Mouse (Mus musculus) lung, embryonic 16.5 days (tissue): ENCODE measurements around the gene Meis1. TPM values are rescaled to one million over a fixed set of nuclear protein-coding genes. Genes with fewer than 3 reads are reported as not detected.

ENCODE experiments used
- ATAC-seq: fragments of 200-750 bp; cut with Nextera tagmentation; 2 replicates; pipeline ENCODE4 v1.8.0; 2017; ENCODE audit warnings: low read depth, mild to moderate bottlenecking, moderate library complexity
- H3K27ac ChIP-seq: fragments of 300-500 bp; sonication (generic); 2 replicates; pipeline ENCODE4 v1.5.1; 2014; ENCODE audit warnings: mild to moderate bottlenecking, control low read depth, low read length
- H3K27me3 ChIP-seq: fragments of 300-500 bp; sonication (generic); 2 replicates; pipeline ENCODE4 v1.6.1; 2014; ENCODE audit warnings: low read depth, low read length, mixed read lengths; ENCODE audit not compliant: control insufficient read depth, insufficient read depth
- H3K36me3 ChIP-seq: fragments of 300-500 bp; sonication (generic); 2 replicates; pipeline ENCODE4 v1.6.1; 2014; ENCODE audit warnings: low read length; ENCODE audit not compliant: control insufficient read depth, insufficient read depth
- H3K4me1 ChIP-seq: fragments of 300-500 bp; sonication (generic); replicated peaks from 2 replicates; pipeline ENCODE4 v1.6.1; 2014; ENCODE audit warnings: low read length, mixed read lengths; ENCODE audit not compliant: control insufficient read depth, insufficient read depth
- H3K4me2 ChIP-seq: fragments of 300-500 bp; sonication (generic); 2 replicates; pipeline ENCODE4 v1.6.1; 2014; ENCODE audit warnings: low read depth, low read length, control low read depth
- H3K4me3 ChIP-seq: fragments of 300-500 bp; sonication (generic); 2 replicates; pipeline ENCODE4 v1.5.1; 2014; ENCODE audit warnings: mild to moderate bottlenecking, low read length, control low read depth
- H3K9ac ChIP-seq: fragments of 300-500 bp; sonication (generic); 2 replicates; pipeline ENCODE4 v1.6.1; 2014; ENCODE audit warnings: low read length, control low read depth
- H3K9me3 ChIP-seq: fragments of 300-500 bp; sonication (generic); 2 replicates; pipeline ENCODE4 v1.6.1; 2016; ENCODE audit warnings: low read length; ENCODE audit not compliant: control insufficient read depth
- WGBS: fragments of 180-500 bp; shearing (Covaris S2); extraction: QIAGEN DNeasy Blood & Tissue Kit; methylation state at CpG from one replicate; pipeline ENCODE4 v1.1.7; 2014; 5-methylcytosine and 5-hydroxymethylcytosine counted together
- polyA plus RNA-seq: library from polyadenylated mRNA; unstranded; fragments of >200 nt; fragmentation: Nextera tagmentation; extraction: Ambion mirVana; gene quantifications from 2 replicates; pipeline ENCODE4 v1.2.1, GENCODE M21; 2015

Gene Meis1
- polyA plus RNA-seq, 1 experiment from 2014 or later = 99.9 TPM

GRCm38 (mm10) chr11:18879456-18879818 lies 139.3 kb downstream of the Meis1 start:
- 0% methylated on average over 1 of the region's 1 CpGs for WGBS
- Histone ChIP-seq H3K4me2 (no peak overlapping the region), H3K27me3 (peaks cover 8% of the 10 kb centered on the region), H3K4me1 (peaks cover 16% of the 10 kb centered on the region), H3K9me3 (no peaks in the 10 kb centered on the region), H3K27ac (peak overlapping the region; percentile 89; the same call in 1 of the 2 replicates), H3K4me3 (no peak overlapping the region), H3K36me3 (peaks cover 4% of the 10 kb centered on the region; the same call in 1 of the 2 replicates), H3K9ac (no peak overlapping the region)
- ATAC-seq = no peak

GRCm38 (mm10) chr11:18878748-18879455 lies 139.9 kb downstream of the Meis1 start:
- Histone ChIP-seq H3K36me3 (no peaks in the 10 kb centered on the region), H3K4me1 (peaks cover 16% of the 10 kb centered on the region), H3K4me3 (peak overlapping the region; percentile 56), H3K9ac (peak overlapping the region; percentile 33; the same call in 1 of the 2 replicates), H3K9me3 (no peaks in the 10 kb centered on the region), H3K27ac (peak overlapping the region; percentile 89), H3K27me3 (peaks cover 9% of the 10 kb centered on the region), H3K4me2 (peak overlapping the region; percentile 87)
- WGBS = 2% methylated on average over 13 of the region's 13 CpGs
- ATAC-seq = no peak

- Histone ChIP-seq H3K4me2 (peak overlapping the region; percentile 87), H3K9me3 (no peaks in the 10 kb centered on the region), H3K4me3 (peak overlapping the region; percentile 56), H3K4me1 (peaks cover 16% of the 10 kb centered on the region), H3K9ac (peak overlapping the region; percentile 63), H3K27me3 (peaks cover 9% of the 10 kb centered on the region), H3K27ac (peak overlapping the region; percentile 89), H3K36me3 (no peaks in the 10 kb centered on the region)
- ATAC-seq = peak; percentile 29
- under 1% methylated on average over 18 of the region's 18 CpGs for WGBS
Observed at GRCm38 (mm10) chr11:18878016-18878415, 140.8 kb downstream of the Meis1 start.

GRCm38 (mm10) chr11:18877626-18878011 lies 141.2 kb downstream of the Meis1 start:
- H3K9me3 ChIP-seq = no peaks in the 10 kb centered on the region
- peak overlapping the region; percentile 89 for H3K27ac ChIP-seq
- H3K9ac ChIP-seq = peak overlapping the region; percentile 63
- peak; percentile 87 for ATAC-seq
- peak overlapping the region; percentile 56 for H3K4me3 ChIP-seq
- peaks cover 9% of the 10 kb centered on the region for H3K27me3 ChIP-seq
- H3K36me3 ChIP-seq = no peaks in the 10 kb centered on the region
- H3K4me1 ChIP-seq = peaks cover 16% of the 10 kb centered on the region
- peak overlapping the region; percentile 87 for H3K4me2 ChIP-seq
- under 1% methylated on average over 24 of the region's 27 CpGs for WGBS

- peaks cover 9% of the 10 kb centered on the region for H3K27me3 ChIP-seq
- H3K9ac ChIP-seq = peak overlapping the region; percentile 77
- H3K36me3 ChIP-seq = no peaks in the 10 kb centered on the region
- peak overlapping the region; percentile 94 for H3K27ac ChIP-seq
- H3K4me2 ChIP-seq = peak overlapping the region; percentile 87
- peak overlapping the region; percentile 56 for H3K4me3 ChIP-seq
- H3K4me1 ChIP-seq = peaks cover 16% of the 10 kb centered on the region
- H3K9me3 ChIP-seq = no peaks in the 10 kb centered on the region
- peak; percentile 32 for ATAC-seq
- under 1% methylated on average over 40 of the region's 40 CpGs for WGBS
Observed at GRCm38 (mm10) chr11:18876886-18877625, 141.7 kb downstream of the Meis1 start.

GRCm38 (mm10) chr11:18875911-18876885 lies 142.6 kb downstream of the Meis1 start:
- Histone ChIP-seq H3K4me3 (peak overlapping the region; percentile 56), H3K9me3 (no peaks in the 10 kb centered on the region), H3K36me3 (no peaks in the 10 kb centered on the region), H3K4me2 (peak overlapping the region; percentile 87), H3K4me1 (peaks cover 16% of the 10 kb centered on the region), H3K9ac (peak overlapping the region; percentile 77), H3K27me3 (peaks cover 9% of the 10 kb centered on the region), H3K27ac (peak overlapping the region; percentile 94)
- ATAC-seq = no peak
- WGBS = 10% methylated on average over 27 of the region's 27 CpGs

- Histone ChIP-seq H3K36me3 (no peaks in the 10 kb centered on the region), H3K27me3 (peaks cover 11% of the 10 kb centered on the region), H3K4me3 (peak overlapping the region; percentile 56), H3K4me1 (peaks cover 16% of the 10 kb centered on the region), H3K9me3 (no peaks in the 10 kb centered on the region), H3K9ac (peak overlapping the region; percentile 77), H3K27ac (peak overlapping the region; percentile 94), H3K4me2 (peak overlapping the region; percentile 87)
- no peak for ATAC-seq
- 3% methylated on average over 27 of the region's 27 CpGs for WGBS
Observed at GRCm38 (mm10) chr11:18875001-18875902, 143.5 kb downstream of the Meis1 start.

GRCm38 (mm10) chr11:18874278-18875000 lies 144.3 kb downstream of the Meis1 start:
- no peak for ATAC-seq
- no peaks in the 10 kb centered on the region for H3K9me3 ChIP-seq
- no peaks in the 10 kb centered on the region for H3K36me3 ChIP-seq
- peaks cover 17% of the 10 kb centered on the region for H3K4me1 ChIP-seq
- 4% methylated on average over 18 of the region's 18 CpGs for WGBS
- peak overlapping the region; percentile 56 for H3K4me3 ChIP-seq
- peaks cover 12% of the 10 kb centered on the region for H3K27me3 ChIP-seq
- peak overlapping the region; percentile 87 for H3K4me2 ChIP-seq
- H3K27ac ChIP-seq = peak overlapping the region; percentile 94
- peak overlapping the region; percentile 77 for H3K9ac ChIP-seq
